Mouse (Mus musculus): Measurements from ENCODE around the gene Ccdc107.

DNA sequence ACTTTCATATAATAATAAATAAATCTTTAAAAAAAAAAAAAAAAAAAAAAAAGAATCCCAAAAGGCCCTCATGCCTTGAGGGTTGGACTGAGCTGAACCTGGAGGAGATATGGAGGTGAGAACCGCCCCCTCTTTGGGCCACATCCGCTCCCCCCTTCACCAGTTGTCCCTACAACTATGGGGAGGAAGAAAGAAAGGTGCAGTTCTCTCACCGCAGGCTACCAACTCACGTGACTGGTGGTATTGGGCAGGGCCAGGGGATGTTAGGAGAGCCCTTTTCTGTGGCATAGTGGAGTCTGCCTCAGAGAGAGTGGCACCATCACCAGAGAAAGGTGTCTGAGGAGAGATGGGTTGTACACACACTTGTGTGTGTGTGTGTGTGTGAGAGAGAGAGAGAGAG, 36.2 kb upstream of the Ccdc107 start:
- TF ChIP-seq GATA1 (IDR thresholded peaks at IDR 0.05; ENCODE audit: low read length) = no peak
- no peak for TF ChIP-seq TAL1 (IDR thresholded peaks at IDR 0.05; ENCODE audit: low read length)
